Mouse (Mus musculus): ENCODE measurements around the gene Zfhx3.

DNA sequence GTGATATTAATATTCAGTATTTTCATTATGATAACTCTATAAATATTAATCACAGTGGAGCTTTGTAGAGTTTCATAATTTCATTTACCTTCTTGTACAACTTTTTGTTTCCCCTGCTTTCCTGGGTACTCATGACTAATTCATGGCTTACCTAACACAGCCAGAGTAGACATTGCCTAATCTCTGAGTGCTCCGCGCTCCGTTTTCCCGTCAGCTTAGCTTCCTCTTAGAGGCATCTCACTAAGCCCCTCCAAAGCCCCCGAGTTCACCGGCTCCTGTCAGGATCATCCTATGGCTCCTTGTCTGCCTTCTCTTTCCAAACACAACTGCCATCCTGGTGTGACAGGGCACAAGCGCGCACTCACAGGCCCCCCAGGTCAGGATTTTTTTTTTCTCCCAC is 916.6 kb downstream of the Zfhx3 start:
- no peak for TF ChIP-seq CTCF (IDR thresholded peaks at IDR 0.05; ENCODE audit: low read depth, low read length)
- no peak for TF ChIP-seq POLR2A (IDR thresholded peaks at IDR 0.05; ENCODE audit: extremely low read depth, insufficient read depth, low read length)
